Mouse (Mus musculus): ENCODE measurements at regions not wholly inside any gene's neighbourhood (a gene's known extent, or its start where the extent isn't known, plus 50 kb on each side); places are given as distances from the start of the nearest gene placed in this dataset.

GRCm38 (mm10) chr9:98091105-98091504 lies 58.1 kb upstream of the Clstn2 start:
- ATAC-seq (replicated peaks; ENCODE audit: low FRiP score, low TSS enrichment, low read depth) (no peak), DNase-seq (ENCODE audit: low spot score) (no peak)

DNA sequence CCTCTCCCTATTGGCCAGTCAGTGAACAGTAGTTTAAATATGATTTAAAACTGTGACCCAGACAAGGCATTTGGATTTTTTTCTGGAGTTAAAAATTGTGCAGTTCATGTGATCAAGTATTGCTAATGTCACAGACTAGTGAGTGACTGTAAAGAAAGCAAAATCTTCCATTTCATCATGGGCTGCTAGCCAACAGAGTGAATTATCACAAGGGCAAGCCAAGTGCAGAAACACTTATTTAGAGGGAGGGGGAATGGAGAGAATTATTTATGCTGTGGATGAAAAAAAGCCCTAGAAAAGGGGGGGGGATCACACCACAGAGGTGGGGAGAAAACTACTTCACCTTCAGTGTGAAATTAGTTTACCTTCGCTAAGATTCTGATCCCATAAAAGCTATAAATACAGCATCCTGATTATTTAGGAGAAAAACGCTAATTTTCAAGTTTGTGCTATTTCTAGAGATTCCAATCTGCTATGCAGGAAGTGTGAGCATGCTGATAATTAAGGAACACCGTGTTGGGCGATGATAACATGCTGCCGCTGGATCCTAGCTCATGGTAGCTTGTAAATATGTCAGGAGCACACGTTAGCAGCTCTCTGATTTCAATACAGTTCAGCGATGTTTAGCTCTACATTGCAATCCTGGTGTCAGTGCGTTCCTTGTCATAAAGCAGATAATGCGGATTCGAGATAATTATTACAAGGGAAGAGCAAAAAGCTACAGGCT lies 62.2 kb upstream of the Clstn2 start:
- no peaks in the 10 kb centered on the region for H3K36me3 ChIP-seq (ENCODE audit: control insufficient read depth, insufficient read depth, low read length)
- no peaks in the 10 kb centered on the region for H3K27me3 ChIP-seq (replicated peaks; ENCODE audit: control insufficient read depth, insufficient read depth, low read length)
- no peak overlapping the region for H3K9ac ChIP-seq (ENCODE audit: low read length)
- no peak overlapping the region for H3K4me3 ChIP-seq (ENCODE audit: low read depth, low read length)
- ATAC-seq (replicated peaks; ENCODE audit: low FRiP score, low TSS enrichment, low read depth) = no peak
- H3K9me3 ChIP-seq (ENCODE audit: control insufficient read depth, low read length) = no peaks in the 10 kb centered on the region
- H3K4me1 ChIP-seq (replicated peaks; ENCODE audit: control insufficient read depth, insufficient read depth, low read length) = no peaks in the 10 kb centered on the region
- no peak for DNase-seq (ENCODE audit: low spot score)
- no peak overlapping the region for H3K27ac ChIP-seq (ENCODE audit: low read depth)
- no peak overlapping the region for H3K4me2 ChIP-seq (ENCODE audit: low read length)
- 72% methylated on average over 10 of the region's 10 CpGs for WGBS

More at GRCm38 (mm10) chr9:98091105-98091504, 58.1 kb upstream of the Clstn2 start:
- H3K27ac ChIP-seq (ENCODE audit: low read depth) = no peak overlapping the region
- 53% methylated on average over 1 of the region's 1 CpGs for WGBS
- no peak overlapping the region for H3K9ac ChIP-seq (ENCODE audit: low read length)
- H3K4me2 ChIP-seq (ENCODE audit: low read length) = no peak overlapping the region
- no peaks in the 10 kb centered on the region for H3K4me1 ChIP-seq (replicated peaks; ENCODE audit: control insufficient read depth, insufficient read depth, low read length)
- H3K9me3 ChIP-seq (ENCODE audit: control insufficient read depth, low read length) = no peaks in the 10 kb centered on the region
- no peaks in the 10 kb centered on the region for H3K27me3 ChIP-seq (replicated peaks; ENCODE audit: control insufficient read depth, insufficient read depth, low read length)
- no peaks in the 10 kb centered on the region for H3K36me3 ChIP-seq (ENCODE audit: control insufficient read depth, insufficient read depth, low read length)
- no peak overlapping the region for H3K4me3 ChIP-seq (ENCODE audit: low read depth, low read length)

DNA sequence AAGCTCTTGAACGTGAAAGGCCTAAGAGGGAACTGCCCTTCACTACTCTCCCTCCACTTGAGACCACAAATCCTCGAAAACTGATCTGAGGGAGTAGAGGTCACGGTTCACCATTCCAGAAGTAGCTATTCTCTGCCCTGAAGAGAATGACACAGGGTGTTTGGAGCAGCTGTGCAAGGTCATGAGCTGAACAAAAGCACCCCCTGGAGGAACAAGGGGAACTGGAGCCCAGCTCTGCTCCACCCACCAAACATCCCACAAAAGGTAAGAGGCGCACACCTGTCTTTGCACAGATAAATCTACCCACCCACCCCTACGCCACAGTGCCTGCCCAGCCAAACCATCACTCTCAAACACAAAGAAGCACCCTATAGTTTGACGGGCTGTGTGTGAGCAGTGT lies 90.4 kb upstream of the Clstn2 start:
- H3K4me3 ChIP-seq (ENCODE audit: low read depth, low read length) = no peak overlapping the region
- H3K36me3 ChIP-seq (ENCODE audit: control insufficient read depth, insufficient read depth, low read length) = no peaks in the 10 kb centered on the region
- H3K4me1 ChIP-seq (replicated peaks; ENCODE audit: control insufficient read depth, insufficient read depth, low read length) = no peaks in the 10 kb centered on the region
- no peak overlapping the region for H3K4me2 ChIP-seq (ENCODE audit: low read length)
- H3K27ac ChIP-seq (ENCODE audit: low read depth) = no peak overlapping the region
- DNase-seq (ENCODE audit: low spot score) (no peak), ATAC-seq (replicated peaks; ENCODE audit: low FRiP score, low TSS enrichment, low read depth) (no peak)
- no peak overlapping the region for H3K9ac ChIP-seq (ENCODE audit: low read length)
- no peaks in the 10 kb centered on the region for H3K27me3 ChIP-seq (replicated peaks; ENCODE audit: control insufficient read depth, insufficient read depth, low read length)
- H3K9me3 ChIP-seq (ENCODE audit: control insufficient read depth, low read length) = no peaks in the 10 kb centered on the region
- WGBS = 65% methylated on average over 6 of the region's 6 CpGs

- ATAC-seq (replicated peaks; ENCODE audit: low FRiP score, low TSS enrichment, low read depth) = no peak
- Histone ChIP-seq H3K9me3 (ENCODE audit: control insufficient read depth, low read length) (no peaks in the 10 kb centered on the region), H3K4me2 (ENCODE audit: low read length) (no peak overlapping the region), H3K36me3 (ENCODE audit: control insufficient read depth, insufficient read depth, low read length) (no peaks in the 10 kb centered on the region), H3K4me1 (replicated peaks; ENCODE audit: control insufficient read depth, insufficient read depth, low read length) (no peaks in the 10 kb centered on the region), H3K4me3 (ENCODE audit: low read depth, low read length) (no peak overlapping the region), H3K27me3 (replicated peaks; ENCODE audit: control insufficient read depth, insufficient read depth, low read length) (no peaks in the 10 kb centered on the region), H3K9ac (ENCODE audit: low read length) (no peak overlapping the region), H3K27ac (ENCODE audit: low read depth) (no peak overlapping the region)
- no peak for DNase-seq (ENCODE audit: low spot score)
- 87% methylated on average over 4 of the region's 4 CpGs for WGBS
These were observed 96.6 kb upstream of the Clstn2 start for GRCm38 (mm10) chr9:98129596-98129995.

GRCm38 (mm10) chr9:98130849-98131248 lies 97.9 kb upstream of the Clstn2 start:
- Histone ChIP-seq H3K27me3 (replicated peaks; ENCODE audit: control insufficient read depth, insufficient read depth, low read length) (no peaks in the 10 kb centered on the region), H3K9ac (ENCODE audit: low read length) (no peak overlapping the region), H3K4me2 (ENCODE audit: low read length) (no peak overlapping the region), H3K36me3 (ENCODE audit: control insufficient read depth, insufficient read depth, low read length) (no peaks in the 10 kb centered on the region), H3K9me3 (ENCODE audit: control insufficient read depth, low read length) (no peaks in the 10 kb centered on the region), H3K27ac (ENCODE audit: low read depth) (no peak overlapping the region), H3K4me3 (ENCODE audit: low read depth, low read length) (no peak overlapping the region), H3K4me1 (replicated peaks; ENCODE audit: control insufficient read depth, insufficient read depth, low read length) (no peaks in the 10 kb centered on the region)
- no peak for DNase-seq (ENCODE audit: low spot score)
- 84% methylated on average over 5 of the region's 5 CpGs for WGBS
- ATAC-seq (replicated peaks; ENCODE audit: low FRiP score, low TSS enrichment, low read depth) = no peak

GRCm38 (mm10) chr9:98140546-98140945 lies 107.6 kb upstream of the Clstn2 start:
- H3K4me1 ChIP-seq (replicated peaks; ENCODE audit: control insufficient read depth, insufficient read depth, low read length) = no peaks in the 10 kb centered on the region
- no peaks in the 10 kb centered on the region for H3K36me3 ChIP-seq (ENCODE audit: control insufficient read depth, insufficient read depth, low read length)
- no peaks in the 10 kb centered on the region for H3K27me3 ChIP-seq (replicated peaks; ENCODE audit: control insufficient read depth, insufficient read depth, low read length)
- no peak overlapping the region for H3K4me3 ChIP-seq (ENCODE audit: low read depth, low read length)
- DNase-seq (ENCODE audit: low spot score) (peak; percentile 13), ATAC-seq (replicated peaks; ENCODE audit: low FRiP score, low TSS enrichment, low read depth) (no peak)
- H3K4me2 ChIP-seq (ENCODE audit: low read length) = no peak overlapping the region
- no peak overlapping the region for H3K9ac ChIP-seq (ENCODE audit: low read length)
- H3K9me3 ChIP-seq (ENCODE audit: control insufficient read depth, low read length) = peaks cover 2% of the 10 kb centered on the region; the same call in 1 of the 2 replicates
- no peak overlapping the region for H3K27ac ChIP-seq (ENCODE audit: low read depth)

- Histone ChIP-seq H3K27me3 (replicated peaks; ENCODE audit: control insufficient read depth, insufficient read depth, low read length) (no peaks in the 10 kb centered on the region), H3K4me3 (ENCODE audit: low read depth, low read length) (no peak overlapping the region), H3K36me3 (ENCODE audit: control insufficient read depth, insufficient read depth, low read length) (no peaks in the 10 kb centered on the region), H3K9me3 (ENCODE audit: control insufficient read depth, low read length) (peaks cover 2% of the 10 kb centered on the region; the same call in 1 of the 2 replicates), H3K4me1 (replicated peaks; ENCODE audit: control insufficient read depth, insufficient read depth, low read length) (no peaks in the 10 kb centered on the region), H3K27ac (ENCODE audit: low read depth) (no peak overlapping the region), H3K9ac (ENCODE audit: low read length) (no peak overlapping the region), H3K4me2 (ENCODE audit: low read length) (no peak overlapping the region)
- no peak for DNase-seq (ENCODE audit: low spot score)
- whole genome bisulfite sequencing = 71% methylated on average over 7 of the region's 7 CpGs
- ATAC-seq (replicated peaks; ENCODE audit: low FRiP score, low TSS enrichment, low read depth) = no peak
These were observed 109.1 kb upstream of the Clstn2 start for GRCm38 (mm10) chr9:98142121-98142520.

DNA sequence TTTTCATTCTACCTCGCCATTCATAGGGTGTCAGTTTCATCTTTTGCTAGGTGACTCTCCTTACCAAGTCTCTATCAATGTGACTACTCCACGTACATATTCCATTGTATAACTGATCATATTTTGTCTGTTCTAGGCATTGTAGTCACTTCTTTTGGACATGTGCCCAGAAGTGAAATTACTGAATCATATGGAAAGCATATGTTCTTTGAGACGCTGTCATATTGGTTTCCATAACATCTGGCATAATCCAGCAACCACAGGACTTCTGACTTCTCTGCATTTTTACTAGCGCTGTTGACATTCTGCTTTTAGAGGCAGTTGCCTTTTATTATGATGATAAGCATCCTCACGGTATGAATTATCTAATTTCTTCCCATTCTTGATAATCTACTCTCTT lies 113.9 kb upstream of the Clstn2 start:
- ATAC-seq (replicated peaks; ENCODE audit: low FRiP score, low TSS enrichment, low read depth) (no peak), DNase-seq (ENCODE audit: low spot score) (no peak)
- Histone ChIP-seq H3K27me3 (replicated peaks; ENCODE audit: control insufficient read depth, insufficient read depth, low read length) (no peaks in the 10 kb centered on the region), H3K4me3 (ENCODE audit: low read depth, low read length) (no peak overlapping the region), H3K9ac (ENCODE audit: low read length) (no peak overlapping the region), H3K27ac (ENCODE audit: low read depth) (no peak overlapping the region), H3K4me2 (ENCODE audit: low read length) (no peak overlapping the region), H3K4me1 (replicated peaks; ENCODE audit: control insufficient read depth, insufficient read depth, low read length) (no peaks in the 10 kb centered on the region), H3K36me3 (ENCODE audit: control insufficient read depth, insufficient read depth, low read length) (no peaks in the 10 kb centered on the region), H3K9me3 (ENCODE audit: control insufficient read depth, low read length) (no peaks in the 10 kb centered on the region)
- WGBS = 81% methylated on average over 5 of the region's 5 CpGs

GRCm38 (mm10) chr9:98158421-98158820 lies 125.4 kb upstream of the Clstn2 start:
- no peaks in the 10 kb centered on the region for H3K27me3 ChIP-seq (replicated peaks; ENCODE audit: control insufficient read depth, insufficient read depth, low read length)
- no peaks in the 10 kb centered on the region for H3K9me3 ChIP-seq (ENCODE audit: control insufficient read depth, low read length)
- no peak overlapping the region for H3K4me2 ChIP-seq (ENCODE audit: low read length)
- DNase-seq (ENCODE audit: low spot score) (no peak), ATAC-seq (replicated peaks; ENCODE audit: low FRiP score, low TSS enrichment, low read depth) (no peak)
- H3K36me3 ChIP-seq (ENCODE audit: control insufficient read depth, insufficient read depth, low read length) = no peaks in the 10 kb centered on the region
- no peak overlapping the region for H3K9ac ChIP-seq (ENCODE audit: low read length)
- no peak overlapping the region for H3K27ac ChIP-seq (ENCODE audit: low read depth)
- H3K4me3 ChIP-seq (ENCODE audit: low read depth, low read length) = no peak overlapping the region
- 85% methylated on average over 2 of the region's 2 CpGs for WGBS
- no peaks in the 10 kb centered on the region for H3K4me1 ChIP-seq (replicated peaks; ENCODE audit: control insufficient read depth, insufficient read depth, low read length)
